Comparison of ENCODE assay signal across 14 mouse cellular contexts in genomic region chr19:4994043-4994442, GRCm38 (mm10). TPM values are rescaled to one million over a fixed set of nuclear protein-coding genes. Genes with fewer than 3 reads are reported as not detected.
A peak's percentile ranks its signal among the peaks of the same experiment; 100 is the strongest.
DNase-seq lines count a peak whose midpoint lies in the region; ATAC-seq lines count a peak whose summit lies in the region.
"Had no signal": no experiment of that assay in that cellular context is flagged by ENCODE, and none has a peak within 500 bp of the region (broad histone marks: within the 10 kb centered on the region; RNA-seq: fewer than 3 reads in every experiment).

No protein-coding gene starts in this region.

- H3K27me3 ChIP-seq in midbrain, embryonic 16.5 days (ENCODE audit: control insufficient read depth, insufficient read depth, low read depth, low read length), result 0 out of 2 replicates have a peak, but pooled peaks cover 3% of the 10 kb centered on the region
- peaks cover 37% of the 10 kb centered on the region for H3K27me3 ChIP-seq in midbrain, embryonic 11.5 days (ENCODE audit: control insufficient read depth, insufficient read depth, low read length)

- DNase-seq in cerebellum, adult 8-10 months, result peak; percentile 9
- DNase-seq in cerebellum, postnatal 14 days, result no peak
- DNase-seq in midbrain, embryonic 11.5 days (ENCODE audit: low spot score, missing footprints), result no peak
- DNase-seq in layer of hippocampus, postnatal 36 days, result peak; percentile 57 to 69
- DNase-seq in right cerebral cortex, postnatal 36 days (ENCODE audit: low spot score in 2 of 2), result peak; percentile 82 to 93
- no peak for DNase-seq in yolk sac, embryonic 10.5 days (ENCODE audit: low spot score)
- DNase-seq in kidney, postnatal 25 days, result no peak
- DNase-seq: kidney, adult 8-10 months had no signal

- H3K9ac ChIP-seq in midbrain, embryonic 16.5 days (ENCODE audit: low read depth, low read length), result no peak overlapping the region
- no peak overlapping the region for H3K9ac ChIP-seq in midbrain, embryonic 11.5 days (ENCODE audit: low read length)
- H3K9ac ChIP-seq: embryonic facial prominence, embryonic 12.5 days; stomach, embryonic 15.5 days had no signal

- H3K9me3 ChIP-seq in midbrain, embryonic 16.5 days (replicated peaks; ENCODE audit: control insufficient read depth, low read length, poor library complexity, severe bottlenecking), result no peaks in the 10 kb centered on the region
- no peaks in the 10 kb centered on the region for H3K9me3 ChIP-seq in midbrain, embryonic 11.5 days (ENCODE audit: control insufficient read depth, low read length)
- H3K9me3 ChIP-seq: embryonic facial prominence, embryonic 12.5 days; megakaryocyte, embryonic 14.5 days; stomach, embryonic 15.5 days had no signal

- H3K4me1 ChIP-seq in midbrain, embryonic 16.5 days (ENCODE audit: control insufficient read depth, insufficient read depth, low read length), result peaks cover 49% of the 10 kb centered on the region
- H3K4me1 ChIP-seq in midbrain, embryonic 11.5 days (ENCODE audit: control insufficient read depth, insufficient read depth, low read length), result peaks cover 6% of the 10 kb centered on the region
- H3K4me1 ChIP-seq: embryonic facial prominence, embryonic 12.5 days had no signal

- ATAC-seq in midbrain, embryonic 16.5 days, result 0 out of 2 replicates have a peak, but pooled peaks have one; percentile 25
- no peak for ATAC-seq in midbrain, embryonic 11.5 days (ENCODE audit: low FRiP score)

- H3K4me3 ChIP-seq in midbrain, embryonic 16.5 days (ENCODE audit: low read depth, low read length), result no peak overlapping the region
- H3K4me3 ChIP-seq in midbrain, embryonic 11.5 days (ENCODE audit: low read depth, low read length), result no peak overlapping the region
- H3K4me3 ChIP-seq: embryonic facial prominence, embryonic 12.5 days; stomach, embryonic 15.5 days had no signal

- H3K4me2 ChIP-seq in midbrain, embryonic 16.5 days (ENCODE audit: low read length), result peak overlapping the region; percentile 25; the same call in 1 of the 2 replicates
- H3K4me2 ChIP-seq in midbrain, embryonic 11.5 days, result no peak overlapping the region
- H3K4me2 ChIP-seq: embryonic facial prominence, embryonic 12.5 days; stomach, embryonic 15.5 days had no signal

- H3K36me3 ChIP-seq in midbrain, embryonic 16.5 days (ENCODE audit: control insufficient read depth, insufficient read depth, low read length), result no peaks in the 10 kb centered on the region
- no peaks in the 10 kb centered on the region for H3K36me3 ChIP-seq in midbrain, embryonic 11.5 days (ENCODE audit: control insufficient read depth, insufficient read depth, low read length)
- H3K36me3 ChIP-seq: embryonic facial prominence, embryonic 12.5 days; stomach, embryonic 15.5 days had no signal

- 24% methylated on average over 5 of the region's 5 CpGs for WGBS in midbrain, embryonic 16.5 days
- 62% methylated on average over 5 of the region's 5 CpGs for WGBS in midbrain, embryonic 11.5 days

- H3K27ac ChIP-seq in midbrain, embryonic 16.5 days (ENCODE audit: low read length), result peak overlapping the region; percentile 80
- H3K27ac ChIP-seq in midbrain, embryonic 11.5 days (ENCODE audit: low read depth, low read length), result no peak overlapping the region
- H3K27ac ChIP-seq: embryonic facial prominence, embryonic 12.5 days; stomach, embryonic 15.5 days had no signal

RNA-seq across cellular contexts. Expression of gene Npas4, which starts 3.9 kb away (rescaled TPM):
- polyA plus RNA-seq in midbrain, embryonic 16.5 days (2015; fragmentation: Nextera tagmentation; extraction: Ambion mirVana), result 0.58 and 0.82 TPM in 2 replicates
- polyA plus RNA-seq in midbrain, embryonic 11.5 days (2014; fragmentation: Nextera tagmentation; extraction: Ambion mirVana), result 0.04 TPM in 1 of 2 replicates, not detected in the other
- total RNA-seq in layer of hippocampus, postnatal 36 days (2021), result 1 to 10 TPM; 4.8 to 6.4 TPM
- total RNA-seq: granulocyte monocyte progenitor cell, adult 5-6 weeks; liver, adult 2 months had no signal
- polyA plus RNA-seq: liver, adult 2 months had no signal

RNA-seq across cellular contexts. Expression of gene Slc29a2, which starts 29.6 kb away (rescaled TPM):
- 12.1 and 16.0 TPM in 2 replicates for polyA plus RNA-seq in midbrain, embryonic 16.5 days (2015; fragmentation: Nextera tagmentation; extraction: Ambion mirVana)
- polyA plus RNA-seq in midbrain, embryonic 11.5 days (2014; fragmentation: Nextera tagmentation; extraction: Ambion mirVana), result 4.2 TPM in 2 replicates
- 10 to 100 TPM; 15.2 to 15.3 TPM for total RNA-seq in layer of hippocampus, postnatal 36 days (2021)

RNA-seq across cellular contexts. Expression of gene Mrpl11, which starts 32.1 kb away (rescaled TPM):
- 101 and 107 TPM in 2 replicates for polyA plus RNA-seq in midbrain, embryonic 16.5 days (2015; fragmentation: Nextera tagmentation; extraction: Ambion mirVana)
- 157 and 158 TPM in 2 replicates for polyA plus RNA-seq in midbrain, embryonic 11.5 days (2014; fragmentation: Nextera tagmentation; extraction: Ambion mirVana)
- total RNA-seq in layer of hippocampus, postnatal 36 days (2021), result 10 to 100 TPM; 56.7 to 61.6 TPM

RNA-seq across cellular contexts. Expression of gene B4gat1, which starts 44.6 kb away (rescaled TPM):
- 82.9 and 102 TPM in 2 replicates for polyA plus RNA-seq in midbrain, embryonic 16.5 days (2015; fragmentation: Nextera tagmentation; extraction: Ambion mirVana)
- 40.1 and 41.7 TPM in 2 replicates for polyA plus RNA-seq in midbrain, embryonic 11.5 days (2014; fragmentation: Nextera tagmentation; extraction: Ambion mirVana)
- total RNA-seq in layer of hippocampus, postnatal 36 days (2021), result 100 to 1,000 TPM; 110 to 126 TPM

RNA-seq across cellular contexts. Expression of gene AC124502.3, which starts 44.6 kb away (rescaled TPM):
- polyA plus RNA-seq in midbrain, embryonic 16.5 days (2015; fragmentation: Nextera tagmentation; extraction: Ambion mirVana), result 2.9 and 4.2 TPM in 2 replicates
- 1.6 TPM in 2 replicates for polyA plus RNA-seq in midbrain, embryonic 11.5 days (2014; fragmentation: Nextera tagmentation; extraction: Ambion mirVana)
- total RNA-seq in layer of hippocampus, postnatal 36 days (2021), result 1 to 10 TPM; 4.5 to 5.0 TPM

Comparison
In these comparisons a context has a peak if more than half of its experiments do, and no peak if none do; other contexts are left out.
1. DNase-seq: peak in cerebellum, adult 8-10 months (single experiment), layer of hippocampus, postnatal 36 days (2 of 2) and right cerebral cortex, postnatal 36 days (2 of 2); none in cerebellum, postnatal 14 days (0 of 2), midbrain, embryonic 11.5 days (single experiment), yolk sac, embryonic 10.5 days (single experiment) and kidney, postnatal 25 days (0 of 2).